Mouse (Mus musculus) ES-Bruce4 (cell line): ENCODE data around the gene Tenm4. TPM values are rescaled to one million over a fixed set of nuclear protein-coding genes. Genes with fewer than 3 reads are reported as not detected.

ENCODE experiments used
- H3K27ac ChIP-seq: 2 replicates; pipeline ENCODE4 v1.5.1; 2012; ENCODE audit warnings: low read length, inconsistent platforms; ENCODE audit not compliant: insufficient read depth
- H3K27me3 ChIP-seq: 2 replicates; pipeline ENCODE4 v1.6.1; 2012; ENCODE audit warnings: mild to moderate bottlenecking, low read length, inconsistent platforms; ENCODE audit not compliant: control insufficient read depth, poor library complexity, insufficient read depth, severe bottlenecking
- H3K36me3 ChIP-seq: 2 replicates; pipeline ENCODE4 v1.6.1; 2012; ENCODE audit warnings: inconsistent platforms, mild to moderate bottlenecking, low read length, moderate library complexity; ENCODE audit not compliant: control insufficient read depth, poor library complexity, insufficient read depth, severe bottlenecking
- H3K4me1 ChIP-seq: one replicate; pipeline ENCODE4 v1.8.1; 2011; ENCODE audit warnings: low read length; ENCODE audit not compliant: control insufficient read depth, insufficient read depth
- H3K4me3 ChIP-seq: 2 replicates; pipeline ENCODE4 v1.5.1; 2011; ENCODE audit warnings: low read depth, mild to moderate bottlenecking, low read length
- H3K9ac ChIP-seq: 2 replicates; pipeline ENCODE4 v1.6.1; 2012; ENCODE audit warnings: low read depth, mild to moderate bottlenecking, inconsistent platforms; ENCODE audit not compliant: poor library complexity, severe bottlenecking
- H3K9me3 ChIP-seq: replicated peaks from 2 replicates; pipeline ENCODE4 v1.6.1; 2012; ENCODE audit warnings: mild to moderate bottlenecking, low read length, inconsistent platforms; ENCODE audit not compliant: control insufficient read depth, poor library complexity, insufficient read depth, severe bottlenecking
- CTCF ChIP-seq: IDR thresholded peaks from one replicate; pipeline ENCODE4 v1.8.1; 2011; ENCODE audit warnings: low read depth, low read length
- EP300 ChIP-seq: IDR thresholded peaks from 2 replicates; pipeline ENCODE4 v1.6.1; 2011; ENCODE audit warnings: low read depth, low read length; ENCODE audit not compliant: insufficient read depth
- POLR2A ChIP-seq: IDR thresholded peaks from one replicate; pipeline ENCODE4 v1.8.1; 2011; ENCODE audit warnings: low read length; ENCODE audit not compliant: insufficient read depth
- polyA plus RNA-seq: library from polyadenylated mRNA; stranded (reverse); fragments of >200 nt; gene quantifications from 2 replicates; pipeline ENCODE4 v1.2.4, GENCODE M21; 2011; ENCODE audit warnings: low read depth; ENCODE audit not compliant: missing spikeins, insufficient read depth, insufficient read length

Tenm4 gene
- polyA plus RNA-seq, 1 experiment, result 4.8 TPM

DNA sequence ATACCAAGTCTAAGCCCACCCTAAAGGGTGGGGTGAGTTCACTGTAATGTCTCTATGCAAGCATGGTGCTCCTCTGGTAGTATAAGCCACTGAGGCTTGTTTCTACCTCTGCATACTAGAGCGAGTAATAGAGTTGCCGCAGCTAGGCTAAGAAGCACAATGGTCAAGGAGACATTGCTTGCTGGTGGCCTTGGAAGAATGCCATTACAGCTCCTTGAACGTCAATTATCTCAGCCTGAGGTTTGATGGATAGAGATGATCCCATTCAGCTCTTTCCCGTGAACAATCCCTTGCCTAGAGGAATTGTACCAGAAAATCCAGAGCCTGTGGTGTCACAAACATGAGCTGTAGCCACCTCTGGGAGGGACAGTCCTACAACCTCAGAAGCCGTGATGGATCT lies 537.5 kb downstream of the Tenm4 start:
- Histone ChIP-seq H3K4me3 (no peak overlapping the region), H3K4me1 (no peaks in the 10 kb centered on the region), H3K9ac (no peak overlapping the region), H3K27me3 (no peaks in the 10 kb centered on the region), H3K27ac (no peak overlapping the region), H3K9me3 (no peaks in the 10 kb centered on the region), H3K36me3 (no peaks in the 10 kb centered on the region)
- TF ChIP-seq CTCF, result no peak
- no peak for TF ChIP-seq POLR2A
- TF ChIP-seq EP300, result no peak

- no peaks in the 10 kb centered on the region for H3K36me3 ChIP-seq
These were observed 537.9 kb downstream of the Tenm4 start for GRCm38 (mm10) chr7:96708968-96709367.

GRCm38 (mm10) chr7:96709891-96710290 lies 538.8 kb downstream of the Tenm4 start:
- Histone ChIP-seq H3K9me3 (no peaks in the 10 kb centered on the region), H3K36me3 (no peaks in the 10 kb centered on the region), H3K9ac (no peak overlapping the region), H3K27ac (no peak overlapping the region), H3K4me3 (no peak overlapping the region), H3K27me3 (no peaks in the 10 kb centered on the region), H3K4me1 (no peaks in the 10 kb centered on the region)
- TF ChIP-seq POLR2A (no peak), EP300 (no peak), CTCF (no peak)

More at GRCm38 (mm10) chr7:96708968-96709367, 537.9 kb downstream of the Tenm4 start:
- Histone ChIP-seq H3K27ac (no peak overlapping the region), H3K4me3 (no peak overlapping the region), H3K4me1 (no peaks in the 10 kb centered on the region), H3K27me3 (no peaks in the 10 kb centered on the region), H3K9ac (no peak overlapping the region), H3K9me3 (no peaks in the 10 kb centered on the region)
- TF ChIP-seq POLR2A (no peak), EP300 (no peak), CTCF (no peak)

DNA sequence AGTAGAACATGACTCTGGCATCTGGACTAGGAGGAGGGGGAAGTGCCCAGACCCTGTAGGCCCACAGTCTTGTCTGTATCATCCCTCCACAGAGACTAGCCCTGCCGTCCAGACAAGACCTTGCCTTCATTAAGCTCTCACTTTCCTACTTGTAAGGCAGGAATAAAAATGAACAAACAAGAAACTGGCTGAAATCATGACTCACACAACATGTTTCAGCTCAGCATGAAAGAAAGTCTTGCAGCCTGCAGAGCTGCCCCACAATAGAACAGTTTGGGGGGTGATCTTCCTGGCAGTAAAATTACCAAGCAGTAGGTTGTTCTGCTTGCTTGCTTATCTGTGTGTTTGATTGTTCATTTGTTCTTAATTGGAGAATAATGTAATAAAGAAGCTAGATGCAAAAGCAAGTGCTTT lies 539.6 kb downstream of the Tenm4 start:
- H3K9ac ChIP-seq, result no peak overlapping the region
- H3K4me3 ChIP-seq, result no peak overlapping the region
- no peaks in the 10 kb centered on the region for H3K4me1 ChIP-seq
- TF ChIP-seq EP300 (no peak), POLR2A (no peak), CTCF (no peak)
- no peak overlapping the region for H3K27ac ChIP-seq
- no peaks in the 10 kb centered on the region for H3K36me3 ChIP-seq
- no peaks in the 10 kb centered on the region for H3K9me3 ChIP-seq
- H3K27me3 ChIP-seq, result no peaks in the 10 kb centered on the region

DNA sequence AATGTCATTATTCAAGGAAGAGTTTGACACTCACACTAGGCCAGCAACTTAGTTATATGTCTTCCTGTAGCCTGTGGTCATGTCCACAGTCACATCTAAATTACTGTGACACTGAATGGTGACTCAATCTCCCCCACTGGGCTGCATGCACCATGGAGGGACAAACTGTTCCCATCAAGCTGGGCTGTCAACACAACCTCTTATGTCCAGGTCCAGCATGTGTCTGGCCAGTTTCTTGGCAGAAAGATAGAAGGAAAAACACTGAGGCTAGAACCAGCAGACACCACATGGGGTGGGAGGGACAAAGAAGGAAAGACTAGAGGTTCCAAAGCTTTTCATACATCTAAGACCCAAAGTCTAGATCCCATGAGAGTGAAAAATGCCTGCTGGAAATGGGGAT lies 541.8 kb downstream of the Tenm4 start:
- no peak overlapping the region for H3K27ac ChIP-seq
- no peak overlapping the region for H3K9ac ChIP-seq
- TF ChIP-seq CTCF (no peak), POLR2A (no peak), EP300 (no peak)
- H3K36me3 ChIP-seq, result no peaks in the 10 kb centered on the region
- H3K27me3 ChIP-seq, result no peaks in the 10 kb centered on the region
- H3K4me3 ChIP-seq, result no peak overlapping the region
- H3K4me1 ChIP-seq, result no peaks in the 10 kb centered on the region
- no peaks in the 10 kb centered on the region for H3K9me3 ChIP-seq

GRCm38 (mm10) chr7:96716911-96717310 lies 545.9 kb downstream of the Tenm4 start:
- no peaks in the 10 kb centered on the region for H3K36me3 ChIP-seq
- no peak overlapping the region for H3K9ac ChIP-seq
- H3K4me1 ChIP-seq, result no peaks in the 10 kb centered on the region
- H3K27me3 ChIP-seq, result no peaks in the 10 kb centered on the region
- TF ChIP-seq POLR2A (no peak), CTCF (no peak), EP300 (no peak)
- no peak overlapping the region for H3K27ac ChIP-seq
- no peak overlapping the region for H3K4me3 ChIP-seq
- no peaks in the 10 kb centered on the region for H3K9me3 ChIP-seq
